Mouse (Mus musculus) erythroblast, embryonic 14.5 days (primary cell): Measurements from ENCODE around the gene Gpc6.

Experiments
- GATA1 ChIP-seq: IDR thresholded peaks from 2 replicates; pipeline ENCODE4 v1.6.1; 2012; ENCODE audit warnings: low read length, inconsistent platforms, mixed read lengths
- TAL1 ChIP-seq: IDR thresholded peaks from 3 replicates; pipeline ENCODE4 v1.6.1; 2012; ENCODE audit warnings: low read length, inconsistent platforms, mixed read lengths

DNA sequence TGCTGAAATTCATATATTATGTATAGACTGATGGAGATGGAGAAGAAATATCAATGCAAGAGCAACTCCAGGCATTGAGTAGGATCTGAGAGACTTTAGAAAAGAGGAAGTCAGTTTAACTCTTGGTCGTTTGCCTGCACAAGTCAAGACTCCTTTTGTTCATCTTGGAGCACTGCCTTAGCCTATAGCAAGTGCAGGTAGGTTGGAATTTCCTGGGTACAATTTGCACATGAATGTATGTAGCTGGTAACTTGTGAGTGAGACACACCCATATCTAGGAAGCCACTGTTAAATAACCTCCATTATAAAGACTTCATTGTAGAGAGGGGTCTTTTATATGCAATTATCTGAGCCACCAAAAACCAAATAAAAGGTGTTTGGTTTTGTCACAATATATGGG lies 27.1 kb upstream of the Gpc6 start:
- TF ChIP-seq TAL1 (no peak), GATA1 (no peak)
